Mouse (Mus musculus): ENCODE data around the gene Baat.
"Not testable (repeated sequence)": the region's sequence is repeated elsewhere in the genome, so short reads cannot be mapped to it uniquely, and the experiment has no call there.

Gene Baat

GRCm38 (mm10) chr4:49506386-49506785, at the start of gene Baat:
TSS of gene Baat (minus strand) at chr4:49506557.
- DNase-seq (ENCODE audit: low spot score), result no peak

DNA sequence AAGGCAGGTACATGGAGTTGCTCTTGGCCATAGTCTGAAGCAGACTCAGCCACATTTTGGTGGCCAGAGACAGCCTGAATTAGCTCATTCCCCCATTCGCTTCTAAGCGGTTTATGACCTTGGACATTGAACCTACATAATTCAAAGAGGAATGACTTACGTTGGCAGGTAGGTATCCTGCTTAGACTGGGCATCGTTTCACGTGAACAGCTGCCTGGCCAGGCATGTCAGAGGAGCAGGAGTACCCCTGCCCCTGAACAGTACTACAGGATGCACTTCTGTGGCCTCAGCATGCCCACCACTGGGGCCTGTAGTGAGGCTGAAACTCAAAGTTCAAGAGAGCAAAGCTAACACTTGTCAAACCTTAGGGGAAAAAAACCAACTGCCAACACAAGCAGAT, 47.0 kb upstream of the Baat start:
- no peak for DNase-seq (ENCODE audit: low spot score)

GRCm38 (mm10) chr4:49549383-49549782, 43.0 kb upstream of the Baat start, which contains the start of gene Aldob:
TSS of gene Aldob (minus strand) at chr4:49549546.
- DNase-seq (ENCODE audit: low spot score), result no peak

GRCm38 (mm10) chr4:49547544-49548219, 41.3 kb upstream of the Baat start:
- no peak for DNase-seq (ENCODE audit: low spot score)

DNA sequence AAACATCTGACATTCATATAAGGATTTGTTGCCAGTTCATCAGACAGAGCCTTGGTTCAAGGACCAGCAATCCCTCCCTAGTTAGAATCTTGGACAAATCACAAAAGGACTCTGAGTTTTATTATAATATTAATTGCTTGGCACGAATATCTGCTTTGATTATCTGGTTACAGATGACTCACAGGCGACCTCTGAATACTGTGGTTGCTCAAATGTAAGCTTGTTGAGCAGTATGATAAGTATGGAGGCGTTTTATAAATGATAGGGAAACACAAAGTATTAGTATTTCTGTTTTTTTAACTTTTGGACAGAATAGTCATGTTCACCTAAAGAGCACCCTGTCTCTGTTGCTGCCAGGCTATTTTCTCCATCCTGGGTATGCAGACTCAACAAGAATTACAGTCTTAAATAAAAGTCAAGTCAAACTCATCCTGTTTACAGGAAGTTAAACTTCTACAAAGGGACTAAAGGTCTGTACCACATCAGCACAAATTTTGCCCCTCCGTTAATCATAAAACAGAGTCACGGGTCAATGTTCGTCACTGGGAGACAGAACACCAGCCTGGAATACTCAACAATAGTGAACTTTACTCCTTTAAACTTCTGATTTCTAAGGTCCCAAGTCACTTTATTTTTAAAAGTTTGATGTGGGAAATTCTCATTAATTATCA, 40.7 kb upstream of the Baat start:
- DNase-seq (ENCODE audit: low spot score), result no peak

DNA sequence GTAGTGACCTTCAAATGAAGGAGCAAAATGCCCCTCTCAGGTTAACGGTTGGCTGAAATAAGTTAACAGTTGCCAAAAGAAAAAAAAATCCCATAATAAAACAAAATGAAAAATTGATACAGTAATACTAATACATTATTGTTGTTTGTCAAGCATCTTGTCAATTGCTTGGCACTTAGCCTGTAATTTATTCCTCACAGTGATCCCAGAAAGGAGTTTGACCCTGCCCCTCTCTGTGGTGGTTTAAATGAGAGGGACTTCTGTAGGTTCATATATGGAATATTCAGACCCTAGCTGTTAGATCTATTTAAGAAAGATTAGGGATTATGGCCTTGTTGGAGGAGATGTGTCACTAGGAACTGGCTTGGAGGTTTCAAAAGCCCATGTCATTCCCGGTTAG, 39.7 kb upstream of the Baat start:
- no peak for DNase-seq (ENCODE audit: low spot score)

DNA sequence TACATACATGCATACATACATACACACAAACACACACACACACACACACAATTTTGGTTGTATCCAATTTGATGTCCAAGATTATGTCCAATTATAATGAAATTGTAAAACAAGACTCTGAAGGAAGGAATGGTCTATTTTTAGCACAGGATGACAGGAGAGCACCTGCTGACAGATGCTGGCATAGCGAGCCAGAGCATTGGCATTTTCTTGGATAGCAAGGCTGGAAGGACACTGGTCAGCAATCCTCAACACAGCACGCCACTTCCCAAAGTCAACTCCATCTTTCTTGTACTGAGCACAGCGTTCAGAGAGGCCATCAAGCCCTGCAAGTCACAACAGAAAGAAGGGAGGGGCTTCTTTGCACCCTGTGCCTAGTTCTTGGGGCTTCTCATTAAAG, 34.6 kb upstream of the Baat start:
- no peak for DNase-seq (ENCODE audit: low spot score)

GRCm38 (mm10) chr4:49539665-49540064, 33.3 kb upstream of the Baat start:
- no peak for DNase-seq (ENCODE audit: low spot score)

DNA sequence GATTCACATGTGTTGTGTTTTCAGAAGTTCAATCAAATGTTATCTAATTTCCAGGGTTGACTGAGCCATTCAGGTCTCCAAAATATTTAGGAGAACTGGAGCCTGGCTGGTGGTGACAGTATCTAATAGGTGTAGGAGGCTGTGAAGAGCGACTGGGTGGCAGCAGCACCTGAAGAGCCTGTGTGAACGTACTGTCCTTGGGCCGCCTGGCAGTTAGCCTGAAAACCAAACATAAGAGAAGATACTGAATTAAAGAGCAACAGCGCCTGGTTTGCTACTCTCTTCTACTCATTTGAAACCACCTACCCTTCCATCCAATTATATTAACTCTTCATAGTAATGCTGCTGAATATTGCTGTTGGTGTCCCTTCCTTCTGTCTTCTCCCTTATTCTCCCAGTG, 30.3 kb upstream of the Baat start:
- no peak for DNase-seq (ENCODE audit: low spot score)

- DNase-seq (ENCODE audit: low spot score), result no peak
These were observed 29.4 kb upstream of the Baat start for GRCm38 (mm10) chr4:49535675-49536294.

DNA sequence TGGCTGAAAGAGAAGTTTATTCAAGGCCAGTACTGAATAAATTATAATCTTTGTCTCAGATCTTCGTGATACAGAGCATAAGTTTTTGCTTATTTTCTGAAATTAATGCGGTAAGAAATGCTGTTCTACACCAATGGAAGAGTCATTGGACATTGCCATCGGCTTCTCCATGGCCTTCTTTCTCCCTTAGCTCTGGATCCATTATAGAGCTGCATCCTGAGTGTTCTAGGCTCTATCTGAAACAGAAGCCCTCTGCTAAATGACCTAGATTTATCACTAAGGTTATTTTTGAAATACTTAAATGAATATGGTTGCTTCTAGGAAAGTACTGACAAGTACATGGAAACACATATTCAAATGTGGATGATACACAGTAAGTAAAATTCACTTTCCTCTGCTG, 28.7 kb upstream of the Baat start:
- no peak for DNase-seq (ENCODE audit: low spot score)

DNA sequence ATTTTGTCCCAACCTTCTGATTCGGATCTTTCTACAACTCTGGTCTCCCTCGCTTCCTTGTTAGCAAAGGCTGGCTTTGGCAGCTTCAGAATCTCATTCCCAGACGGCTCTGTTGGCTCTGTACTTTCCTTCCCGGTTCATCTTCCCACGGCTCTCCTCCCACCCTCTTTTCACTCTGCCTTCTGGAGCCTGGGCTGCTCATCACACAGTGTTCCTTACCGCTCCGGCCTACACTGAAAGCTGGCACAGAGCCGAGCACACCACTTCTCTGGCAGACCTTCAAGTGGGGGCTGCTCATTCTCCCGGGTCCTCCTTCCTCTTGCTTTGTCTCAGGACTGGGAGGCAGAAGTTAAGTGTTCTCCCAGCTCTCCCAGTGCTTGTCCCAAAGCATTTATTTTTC, 16.2 kb upstream of the Baat start:
- peak; percentile 72 for DNase-seq (ENCODE audit: low spot score)

DNA sequence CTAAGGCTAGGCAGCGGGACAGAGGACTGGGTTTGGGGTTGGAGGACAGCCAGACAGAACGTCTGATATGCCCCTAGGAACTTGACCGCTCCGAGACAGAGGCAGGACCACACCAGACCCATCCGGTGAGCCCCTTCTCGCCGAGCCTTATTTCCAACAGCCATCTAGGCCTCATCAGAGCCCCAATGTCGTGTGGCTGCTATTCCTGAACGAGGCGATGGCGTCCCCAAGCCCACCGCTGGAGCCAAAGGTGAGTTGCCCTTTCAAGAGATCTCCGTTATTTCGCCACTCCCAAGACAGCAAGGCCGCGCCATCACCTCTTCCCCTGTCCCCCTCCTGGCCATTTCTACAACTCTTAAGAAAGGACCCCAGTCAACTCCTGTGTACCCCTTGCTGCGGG, 15.0 kb upstream of the Baat start:
- DNase-seq (ENCODE audit: low spot score), result no peak

- peak; percentile 96 for DNase-seq (ENCODE audit: low spot score)
These were observed 14.4 kb upstream of the Baat start, which contains the start of the genes Mrpl50 and Zfp189 for GRCm38 (mm10) chr4:49520572-49521340. TSS of gene Mrpl50 (minus strand) at chr4:49521093. TSS of gene Zfp189 (plus strand) at chr4:49521176.

DNA sequence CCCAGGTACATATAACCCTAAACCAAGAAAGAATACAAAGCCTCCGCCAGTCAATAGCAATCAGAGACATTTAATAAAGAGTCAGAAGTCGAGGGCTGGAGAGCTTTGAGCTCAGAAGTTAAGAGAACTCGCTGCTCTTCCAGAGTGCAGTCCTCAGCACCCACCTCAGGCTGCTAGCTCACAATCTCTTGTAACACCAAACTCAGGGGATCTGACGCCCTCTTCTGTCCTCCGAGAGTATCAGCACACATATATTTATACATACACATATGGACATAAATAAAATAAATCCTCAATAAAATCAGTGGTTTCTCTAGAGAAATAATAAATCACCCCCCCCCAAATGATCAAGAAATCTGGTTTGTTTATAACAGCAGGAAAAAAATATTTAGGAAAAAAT, 13.1 kb upstream of the Baat start:
- DNase-seq (ENCODE audit: low spot score), result no peak

DNA sequence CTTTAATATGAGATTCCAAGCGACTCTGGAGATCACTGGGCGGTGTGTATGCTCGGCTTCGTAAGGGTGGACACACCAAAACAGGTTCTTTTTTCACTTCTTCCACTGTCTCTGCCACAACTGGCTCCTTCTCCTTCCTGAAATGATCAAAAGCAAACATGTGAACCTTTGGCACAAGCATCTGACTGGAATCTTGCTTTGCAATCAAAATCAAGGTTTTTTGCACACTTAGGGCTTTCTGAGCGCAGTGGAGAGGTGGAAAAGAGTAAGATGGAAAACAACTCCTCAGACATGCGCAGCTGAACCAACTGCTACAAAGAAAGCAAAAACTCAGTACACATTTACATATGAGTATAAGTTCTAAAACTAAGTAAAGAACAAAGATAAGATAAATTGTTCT, 8.1 kb upstream of the Baat start:
- DNase-seq (ENCODE audit: low spot score), result no peak

DNA sequence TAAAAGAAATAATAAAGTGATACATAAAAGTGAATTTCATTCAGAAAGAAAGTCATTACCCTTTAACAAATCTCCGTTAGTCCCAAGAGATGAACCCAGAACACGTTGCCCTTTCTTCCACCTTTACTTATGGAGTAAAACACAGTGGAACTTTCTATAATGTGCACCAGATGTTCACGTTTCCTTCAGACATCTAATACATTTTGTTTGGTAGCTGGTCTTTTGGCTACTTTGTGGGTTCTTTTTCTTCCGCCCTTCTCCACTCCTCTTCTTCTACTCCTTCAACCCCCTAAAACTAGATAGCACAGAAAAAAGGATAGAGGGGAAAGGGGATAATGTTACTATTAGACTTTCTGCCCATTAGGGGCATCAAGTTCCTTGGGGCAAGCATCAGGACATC, 6.3 kb upstream of the Baat start:
- DNase-seq (ENCODE audit: low spot score), result no peak

GRCm38 (mm10) chr4:49510236-49510835, 4.0 kb upstream of the Baat start:
- not testable (repeated sequence) for DNase-seq (ENCODE audit: low spot score)

GRCm38 (mm10) chr4:49509183-49509582, 2.8 kb upstream of the Baat start:
- DNase-seq (ENCODE audit: low spot score), result no peak

- DNase-seq (ENCODE audit: low spot score), result no peak
These were observed 2.8 kb downstream of the Baat start for GRCm38 (mm10) chr4:49503563-49503962.

DNA sequence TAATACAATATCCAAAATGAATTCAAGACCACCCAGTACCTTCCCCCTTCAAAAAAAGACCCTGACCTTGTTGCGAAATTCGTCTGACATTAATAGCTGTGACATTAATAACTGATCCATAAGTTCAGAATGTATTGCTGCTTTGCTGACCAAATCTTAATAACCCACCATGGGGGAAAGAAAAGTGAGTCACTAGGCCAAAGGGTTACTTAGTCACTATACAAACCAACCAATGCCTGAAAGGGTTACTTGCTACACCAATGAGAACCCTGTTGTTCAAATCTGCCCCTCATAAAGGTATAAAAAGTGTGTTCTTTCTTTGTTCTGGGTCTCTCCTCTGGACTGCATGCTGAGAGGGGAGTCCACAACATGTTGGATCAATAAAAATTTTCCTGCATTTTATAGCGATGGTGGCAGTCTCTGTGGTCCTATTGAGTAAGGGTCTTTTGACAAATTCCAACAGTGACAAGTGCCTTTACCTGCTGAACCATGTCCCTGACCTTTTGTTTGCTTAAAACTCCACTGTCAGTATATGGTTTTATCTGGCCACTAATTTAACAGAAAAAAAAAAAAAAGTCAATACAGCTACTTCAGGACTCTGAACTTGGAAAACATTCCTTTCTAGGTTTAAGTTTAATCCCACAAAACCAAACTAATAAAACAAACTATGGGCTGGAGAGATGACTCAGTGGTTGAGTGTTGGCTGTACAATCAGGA, 20.3 kb downstream of the Baat start:
- DNase-seq (ENCODE audit: low spot score), result not testable (repeated sequence)

Data from testis, postnatal 14 days (tissue).